Mouse (Mus musculus): Measurements from ENCODE around the gene Immp2l. TPM values are rescaled to one million over a fixed set of nuclear protein-coding genes. Genes with fewer than 3 reads are reported as not detected.

Gene Immp2l
- polyA plus RNA-seq, 1 experiment from 2014 or later = 30.5 TPM

DNA sequence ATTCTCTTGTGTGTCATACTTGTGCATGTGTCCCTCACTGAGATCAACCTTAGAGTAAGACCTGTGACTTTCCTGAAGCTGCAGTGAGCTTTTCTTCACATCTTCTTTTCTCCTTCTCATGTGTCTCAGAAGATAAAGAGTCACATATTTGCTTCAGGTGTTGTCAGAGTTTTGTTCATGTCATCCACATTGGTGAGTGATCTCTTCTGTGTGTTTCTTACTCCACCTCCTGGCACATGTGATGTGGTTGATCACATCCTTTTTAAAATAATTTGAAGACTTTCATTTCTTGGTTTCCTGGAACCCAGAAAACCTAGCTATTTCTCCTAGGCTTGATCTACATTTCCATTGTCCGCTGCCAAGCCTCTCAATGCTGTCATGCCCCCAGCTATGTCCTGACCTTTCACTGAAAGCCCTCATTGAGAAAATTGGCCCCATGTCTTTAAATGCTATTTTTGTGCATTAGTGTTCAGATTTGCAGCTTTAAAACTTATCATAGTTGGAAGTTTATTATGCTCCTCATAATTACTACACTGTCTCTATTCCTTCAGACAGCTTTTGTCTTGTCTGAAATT is 704.0 kb downstream of the Immp2l start:
- Histone ChIP-seq H3K9me3 (ENCODE audit: control insufficient read depth) (no peaks in the 10 kb centered on the region), H3K4me2 (replicated peaks; ENCODE audit: low read depth) (no peak overlapping the region), H3K4me1 (replicated peaks; ENCODE audit: control insufficient read depth, insufficient read depth, low read length) (no peaks in the 10 kb centered on the region), H3K4me3 (ENCODE audit: low read depth, low read length) (no peak overlapping the region), H3K9ac (ENCODE audit: low read depth, low read length) (no peak overlapping the region), H3K27me3 (replicated peaks; ENCODE audit: control insufficient read depth, insufficient read depth, low read length) (no peaks in the 10 kb centered on the region), H3K36me3 (ENCODE audit: control insufficient read depth, insufficient read depth) (no peaks in the 10 kb centered on the region), H3K27ac (ENCODE audit: low read depth, low read length) (no peak overlapping the region)
- TF ChIP-seq CTCF (IDR thresholded peaks at IDR 0.05; ENCODE audit: low read depth) = no peak
- WGBS = 88% methylated on average over 1 of the region's 1 CpGs
- no peak for ATAC-seq

- no peak overlapping the region for H3K4me3 ChIP-seq (ENCODE audit: low read depth, low read length)
- no peak overlapping the region for H3K9ac ChIP-seq (ENCODE audit: low read depth, low read length)
- H3K27me3 ChIP-seq (replicated peaks; ENCODE audit: control insufficient read depth, insufficient read depth, low read length) = no peaks in the 10 kb centered on the region
- WGBS = 72% methylated on average over 1 of the region's 1 CpGs
- H3K9me3 ChIP-seq (ENCODE audit: control insufficient read depth) = no peaks in the 10 kb centered on the region
- H3K4me1 ChIP-seq (replicated peaks; ENCODE audit: control insufficient read depth, insufficient read depth, low read length) = no peaks in the 10 kb centered on the region
- H3K36me3 ChIP-seq (ENCODE audit: control insufficient read depth, insufficient read depth) = no peaks in the 10 kb centered on the region
- no peak overlapping the region for H3K4me2 ChIP-seq (replicated peaks; ENCODE audit: low read depth)
- no peak for ATAC-seq
- no peak for TF ChIP-seq CTCF (IDR thresholded peaks at IDR 0.05; ENCODE audit: low read depth)
- H3K27ac ChIP-seq (ENCODE audit: low read depth, low read length) = no peak overlapping the region
Observed at GRCm38 (mm10) chr12:41728467-41728866, 704.6 kb downstream of the Immp2l start.

DNA sequence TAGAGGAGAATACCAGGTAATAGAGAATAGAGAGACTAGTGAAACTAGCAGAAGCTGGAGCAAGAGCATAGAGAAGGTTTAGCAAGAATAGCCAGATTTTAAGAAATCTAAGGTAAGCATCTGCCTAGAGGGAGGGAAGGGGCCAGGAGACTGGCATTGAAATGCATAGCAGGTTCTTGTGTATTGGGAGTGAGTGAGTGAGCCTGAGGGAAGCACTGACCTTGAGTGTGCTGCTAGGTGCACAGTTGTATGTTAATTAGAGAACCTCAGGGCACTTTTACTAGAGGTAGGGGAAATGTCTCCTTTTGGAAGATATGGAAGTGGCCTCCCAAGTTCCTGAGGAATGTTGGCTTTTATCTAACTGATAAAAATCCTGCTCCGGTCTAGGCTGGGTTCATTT is 705.9 kb downstream of the Immp2l start:
- Histone ChIP-seq H3K36me3 (ENCODE audit: control insufficient read depth, insufficient read depth) (no peaks in the 10 kb centered on the region), H3K4me2 (replicated peaks; ENCODE audit: low read depth) (no peak overlapping the region), H3K27me3 (replicated peaks; ENCODE audit: control insufficient read depth, insufficient read depth, low read length) (no peaks in the 10 kb centered on the region), H3K4me3 (ENCODE audit: low read depth, low read length) (no peak overlapping the region), H3K9ac (ENCODE audit: low read depth, low read length) (no peak overlapping the region), H3K27ac (ENCODE audit: low read depth, low read length) (no peak overlapping the region), H3K9me3 (ENCODE audit: control insufficient read depth) (no peaks in the 10 kb centered on the region), H3K4me1 (replicated peaks; ENCODE audit: control insufficient read depth, insufficient read depth, low read length) (no peaks in the 10 kb centered on the region)
- no peak for TF ChIP-seq CTCF (IDR thresholded peaks at IDR 0.05; ENCODE audit: low read depth)
- ATAC-seq = no peak
- WGBS = 57% methylated on average over 1 of the region's 1 CpGs

DNA sequence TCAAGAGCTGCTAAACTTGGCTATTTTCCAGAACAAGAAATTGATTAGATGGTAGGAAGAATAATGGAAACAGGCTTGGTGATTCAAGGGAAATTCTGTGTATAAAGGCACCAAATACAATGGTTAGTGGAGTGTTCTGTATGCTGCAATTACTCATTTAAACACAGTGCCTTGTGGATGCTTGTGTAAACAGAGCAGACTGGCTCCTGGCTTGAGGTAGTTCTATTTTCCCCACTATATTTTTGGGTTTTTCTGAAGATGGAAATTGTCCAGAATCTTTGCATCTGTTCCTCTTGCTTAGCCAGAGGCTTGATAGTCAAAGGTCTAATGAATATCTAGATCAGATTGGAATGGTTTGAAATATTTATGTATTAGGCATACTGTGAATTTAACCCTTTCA is 709.3 kb downstream of the Immp2l start:
- Histone ChIP-seq H3K4me2 (replicated peaks; ENCODE audit: low read depth) (no peak overlapping the region), H3K9ac (ENCODE audit: low read depth, low read length) (no peak overlapping the region), H3K36me3 (ENCODE audit: control insufficient read depth, insufficient read depth) (no peaks in the 10 kb centered on the region), H3K4me1 (replicated peaks; ENCODE audit: control insufficient read depth, insufficient read depth, low read length) (no peaks in the 10 kb centered on the region), H3K9me3 (ENCODE audit: control insufficient read depth) (no peaks in the 10 kb centered on the region), H3K27ac (ENCODE audit: low read depth, low read length) (no peak overlapping the region), H3K27me3 (replicated peaks; ENCODE audit: control insufficient read depth, insufficient read depth, low read length) (no peaks in the 10 kb centered on the region), H3K4me3 (ENCODE audit: low read depth, low read length) (no peak overlapping the region)
- ATAC-seq = no peak
- no peak for TF ChIP-seq CTCF (IDR thresholded peaks at IDR 0.05; ENCODE audit: low read depth)

DNA sequence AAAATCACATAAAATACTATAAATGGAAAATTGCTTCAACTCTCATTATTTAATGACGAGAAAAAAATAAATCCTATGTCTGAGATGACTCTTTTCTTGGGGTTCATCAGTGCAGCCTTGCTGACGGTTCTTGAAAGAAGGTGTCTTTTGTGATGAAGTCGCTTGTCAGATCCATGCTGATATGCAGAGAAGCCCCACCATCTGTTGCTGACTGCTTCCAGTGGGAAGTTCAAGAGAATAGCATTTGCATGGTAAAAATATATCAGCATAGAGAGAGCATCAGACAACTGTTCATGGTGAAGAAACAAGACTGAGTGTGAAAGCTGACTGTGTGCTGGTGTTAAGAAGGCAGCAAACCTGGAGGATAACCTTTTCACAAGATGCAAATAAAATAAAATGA is 719.0 kb downstream of the Immp2l start:
- WGBS = 74% methylated on average over 3 of the region's 3 CpGs
- no peak for ATAC-seq
- no peaks in the 10 kb centered on the region for H3K4me1 ChIP-seq (replicated peaks; ENCODE audit: control insufficient read depth, insufficient read depth, low read length)
- TF ChIP-seq CTCF (IDR thresholded peaks at IDR 0.05; ENCODE audit: low read depth) = no peak
- H3K9me3 ChIP-seq (ENCODE audit: control insufficient read depth) = peaks cover 3% of the 10 kb centered on the region; the same call in 1 of the 2 replicates
- H3K27ac ChIP-seq (ENCODE audit: low read depth, low read length) = no peak overlapping the region
- no peaks in the 10 kb centered on the region for H3K36me3 ChIP-seq (ENCODE audit: control insufficient read depth, insufficient read depth)
- H3K27me3 ChIP-seq (replicated peaks; ENCODE audit: control insufficient read depth, insufficient read depth, low read length) = no peaks in the 10 kb centered on the region
- H3K4me3 ChIP-seq (ENCODE audit: low read depth, low read length) = no peak overlapping the region
- H3K4me2 ChIP-seq (replicated peaks; ENCODE audit: low read depth) = no peak overlapping the region
- no peak overlapping the region for H3K9ac ChIP-seq (ENCODE audit: low read depth, low read length)

DNA sequence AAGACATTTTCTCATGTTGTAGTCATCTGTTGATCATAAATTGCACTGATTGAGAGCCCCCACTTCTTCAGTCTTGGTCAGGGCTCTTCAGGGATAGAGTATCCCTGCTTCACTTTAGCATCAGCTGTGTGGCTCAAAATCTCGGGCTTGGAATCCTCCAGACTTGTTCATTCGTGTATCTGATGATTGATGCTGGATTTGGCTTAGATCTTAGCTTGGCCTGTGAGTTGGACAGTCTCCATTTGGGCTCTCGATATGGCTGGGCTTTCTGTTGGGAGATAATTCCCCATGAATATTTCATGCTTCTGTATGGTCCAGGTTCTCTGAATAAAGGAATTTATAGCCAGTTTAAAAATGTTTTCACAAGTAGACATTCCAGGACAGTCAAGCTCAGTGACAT is 739.5 kb downstream of the Immp2l start:
- Histone ChIP-seq H3K4me3 (ENCODE audit: low read depth, low read length) (no peak overlapping the region), H3K27me3 (replicated peaks; ENCODE audit: control insufficient read depth, insufficient read depth, low read length) (no peaks in the 10 kb centered on the region), H3K27ac (ENCODE audit: low read depth, low read length) (no peak overlapping the region), H3K4me1 (replicated peaks; ENCODE audit: control insufficient read depth, insufficient read depth, low read length) (no peaks in the 10 kb centered on the region), H3K9me3 (ENCODE audit: control insufficient read depth) (no peaks in the 10 kb centered on the region), H3K36me3 (ENCODE audit: control insufficient read depth, insufficient read depth) (no peaks in the 10 kb centered on the region), H3K9ac (ENCODE audit: low read depth, low read length) (no peak overlapping the region), H3K4me2 (replicated peaks; ENCODE audit: low read depth) (no peak overlapping the region)
- ATAC-seq = no peak
- WGBS = 65% methylated on average over 3 of the region's 3 CpGs
- no peak for TF ChIP-seq CTCF (IDR thresholded peaks at IDR 0.05; ENCODE audit: low read depth)

GRCm38 (mm10) chr12:41773961-41774360 is 750.1 kb downstream of the Immp2l start:
- no peak for ATAC-seq
- H3K4me2 ChIP-seq (replicated peaks; ENCODE audit: low read depth) = no peak overlapping the region
- H3K27me3 ChIP-seq (replicated peaks; ENCODE audit: control insufficient read depth, insufficient read depth, low read length) = no peaks in the 10 kb centered on the region
- no peaks in the 10 kb centered on the region for H3K36me3 ChIP-seq (ENCODE audit: control insufficient read depth, insufficient read depth)
- no peak overlapping the region for H3K4me3 ChIP-seq (ENCODE audit: low read depth, low read length)
- WGBS = 72% methylated on average over 3 of the region's 3 CpGs
- no peaks in the 10 kb centered on the region for H3K9me3 ChIP-seq (ENCODE audit: control insufficient read depth)
- no peak overlapping the region for H3K9ac ChIP-seq (ENCODE audit: low read depth, low read length)
- no peaks in the 10 kb centered on the region for H3K4me1 ChIP-seq (replicated peaks; ENCODE audit: control insufficient read depth, insufficient read depth, low read length)
- no peak overlapping the region for H3K27ac ChIP-seq (ENCODE audit: low read depth, low read length)
- TF ChIP-seq CTCF (IDR thresholded peaks at IDR 0.05; ENCODE audit: low read depth) = no peak

Measured in intestine, postnatal 0 days (tissue).